Comparison of ENCODE assay signal across 26 mouse cellular contexts in genomic region chr9:106663200-106663599, GRCm38 (mm10). TPM values are rescaled to one million over a fixed set of nuclear protein-coding genes. Genes with fewer than 3 reads are reported as not detected.
A peak's percentile ranks its signal among the peaks of the same experiment; 100 is the strongest.
DNase-seq lines count a peak whose midpoint lies in the region; ATAC-seq and TF ChIP-seq lines count a peak whose summit lies in the region.
"Had no signal": no experiment of that assay in that cellular context is flagged by ENCODE, and none has a peak within 500 bp of the region (broad histone marks: within the 10 kb centered on the region; RNA-seq: fewer than 3 reads in every experiment).

No protein-coding gene starts in this region.

- H3K9me3 ChIP-seq in heart, embryonic 11.5 days (replicated peaks; ENCODE audit: control insufficient read depth, low read length), result no peaks in the 10 kb centered on the region; the same call in 1 of the 2 replicates
- H3K9me3 ChIP-seq in heart, embryonic 15.5 days (replicated peaks), result no peaks in the 10 kb centered on the region
- H3K9me3 ChIP-seq: embryonic facial prominence, embryonic 13.5 days; hindbrain, embryonic 10.5 days; intestine, embryonic 15.5 days had no signal

- H3K4me2 ChIP-seq in heart, embryonic 11.5 days, result peak overlapping the region; percentile 29
- no peak overlapping the region for H3K4me2 ChIP-seq in heart, embryonic 15.5 days
- H3K4me2 ChIP-seq: embryonic facial prominence, embryonic 13.5 days; hindbrain, embryonic 14.5 days; intestine, embryonic 15.5 days had no signal

- no peak overlapping the region for H3K4me3 ChIP-seq in heart, embryonic 11.5 days (ENCODE audit: low read depth, low read length)
- no peak overlapping the region for H3K4me3 ChIP-seq in heart, embryonic 15.5 days
- H3K4me3 ChIP-seq in layer of hippocampus, adult 2 months, result no peak overlapping the region
- H3K4me3 ChIP-seq: embryonic facial prominence, embryonic 13.5 days; gastrocnemius, adult 2 months; hindbrain, embryonic 10.5 days; intestine, embryonic 15.5 days had no signal

- H3K4me1 ChIP-seq in heart, embryonic 11.5 days (ENCODE audit: control insufficient read depth, insufficient read depth, low read length), result 0 out of 2 replicates have a peak, but pooled peaks cover 18% of the 10 kb centered on the region
- H3K4me1 ChIP-seq in heart, embryonic 15.5 days (replicated peaks), result peaks cover 23% of the 10 kb centered on the region
- H3K4me1 ChIP-seq: embryonic facial prominence, embryonic 13.5 days; intestine, embryonic 15.5 days had no signal

- no peak for TF ChIP-seq POLR2A in brain, embryonic 14.5 days (IDR thresholded peaks at IDR 0.05; ENCODE audit: borderline replicate concordance, extremely low read depth, insufficient read depth, insufficient read length, poor library complexity, severe bottlenecking)

- no peak for DNase-seq in heart, postnatal 25 days (ENCODE audit: low spot score)
- no peak for DNase-seq in heart, postnatal 14 days
- DNase-seq in layer of hippocampus, adult 2 months (ENCODE audit: low spot score in 2 of 2), result no peak
- no peak for DNase-seq in layer of hippocampus, postnatal 10 days (ENCODE audit: low spot score in 2 of 2)
- peak; percentile 15 for DNase-seq in brain, embryonic 14.5 days (ENCODE audit: low read depth)
- DNase-seq in MN1 (ENCODE audit: low spot score), result no peak
- DNase-seq: adrenal gland, postnatal 14 days; cerebellum, adult 18-20 months; cerebellum, adult 9-11 months; cerebellum, postnatal 36 days; gastrocnemius, adult 2 months; gastrocnemius, postnatal 25 days; kidney, adult 18-20 months had no signal

- no peaks in the 10 kb centered on the region for H3K27me3 ChIP-seq in heart, embryonic 11.5 days (ENCODE audit: control insufficient read depth, insufficient read depth, low read length)
- no peaks in the 10 kb centered on the region for H3K27me3 ChIP-seq in heart, embryonic 15.5 days
- H3K27me3 ChIP-seq: embryonic facial prominence, embryonic 13.5 days; intestine, embryonic 15.5 days; Patski had no signal

- H3K9ac ChIP-seq in heart, embryonic 11.5 days (ENCODE audit: low read depth, low read length), result no peak overlapping the region
- H3K9ac ChIP-seq in heart, embryonic 15.5 days, result no peak overlapping the region
- H3K9ac ChIP-seq: embryonic facial prominence, embryonic 13.5 days; hindbrain, embryonic 14.5 days; intestine, embryonic 15.5 days had no signal

- H3K36me3 ChIP-seq in heart, embryonic 11.5 days (ENCODE audit: control insufficient read depth, insufficient read depth, low read length), result peaks cover 28% of the 10 kb centered on the region
- H3K36me3 ChIP-seq in heart, embryonic 15.5 days, result peaks cover 35% of the 10 kb centered on the region

- H3K27ac ChIP-seq in heart, embryonic 11.5 days (ENCODE audit: low read depth, low read length), result no peak overlapping the region
- H3K27ac ChIP-seq in heart, embryonic 15.5 days, result 0 out of 2 replicates have a peak overlapping the region, but pooled peaks have one; percentile 16
- H3K27ac ChIP-seq in layer of hippocampus, adult 2 months, result peak overlapping the region; percentile 89; the same call in 1 of the 2 replicates
- H3K27ac ChIP-seq: embryonic facial prominence, embryonic 13.5 days; gastrocnemius, adult 2 months; hindbrain, embryonic 10.5 days; intestine, embryonic 15.5 days had no signal

- TF ChIP-seq CTCF in layer of hippocampus, adult 2 months (conservative IDR thresholded peaks at IDR 0.05), result no peak
- no peak for TF ChIP-seq CTCF in brain, embryonic 14.5 days (IDR thresholded peaks at IDR 0.05; ENCODE audit: borderline replicate concordance, extremely low read depth, insufficient read depth, insufficient read length)

- 41% methylated on average over 6 of the region's 6 CpGs for WGBS in heart, embryonic 11.5 days (ENCODE audit: insufficient replicate concordance)
- WGBS in heart, embryonic 15.5 days, result 47% methylated on average over 6 of the region's 6 CpGs

- no peak for ATAC-seq in heart, embryonic 11.5 days (replicated peaks; ENCODE audit: insufficient number of reproducible peaks, low FRiP score, low TSS enrichment)
- peak; percentile 45; the same call in 1 of the 2 replicates for ATAC-seq in heart, embryonic 15.5 days (replicated peaks; ENCODE audit: insufficient number of reproducible peaks, insufficient read depth, low FRiP score, low read depth)
- ATAC-seq: activated CD4-positive, CD25-positive, alpha-beta regulatory T cell, adult 4 months; forebrain, embryonic 14.5 days; intestine, embryonic 15.5 days; Patski had no signal

- intact Hi-C loops in heart, postnatal 25 days (cut with DNase I), result no loop called here
- intact Hi-C loops in heart, postnatal 14 days (cut with DNase I), result no loop called here

RNA-seq across cellular contexts. Expression of gene Grm2, which starts 7.3 kb away (rescaled TPM):
- polyA plus RNA-seq in heart, embryonic 11.5 days (2014; fragmentation: Nextera tagmentation; extraction: Ambion mirVana), result 0.18 TPM in 1 of 2 replicates, not detected in the other
- total RNA-seq in heart, postnatal 25 days (2021), result not detected
- not detected in 2 replicates for polyA plus RNA-seq in heart, embryonic 15.5 days (2015; fragmentation: Nextera tagmentation; extraction: Ambion mirVana)
- total RNA-seq in heart, postnatal 14 days (2021), result not detected
- total RNA-seq in layer of hippocampus, adult 2 months (2021), result 10 to 100 TPM; 76.8 to 82.2 TPM
- 10 to 100 TPM; 37.1 to 38.3 TPM for total RNA-seq in layer of hippocampus, postnatal 10 days (2021)
- polyA plus RNA-seq in brain, embryonic 14.5 days (2012; rRNA removed), result 11.8 and 13.3 TPM in 2 replicates
- total RNA-seq: adrenal gland, adult 18-20 months; adrenal gland, postnatal 14 days; gastrocnemius, adult 2 months; gastrocnemius, postnatal 25 days; granulocyte monocyte progenitor cell, adult 5-6 weeks; MEL had no signal
- polyA plus RNA-seq: C2C12; intestine, embryonic 15.5 days; Patski had no signal

RNA-seq across cellular contexts. Expression of gene Tex264, which starts 22.5 kb away (rescaled TPM):
- polyA plus RNA-seq in heart, embryonic 11.5 days (2014; fragmentation: Nextera tagmentation; extraction: Ambion mirVana), result 34.7 and 36.8 TPM in 2 replicates
- 10 to 100 TPM; 41.7 to 44.0 TPM for total RNA-seq in heart, postnatal 25 days (2021)
- polyA plus RNA-seq in heart, embryonic 15.5 days (2015; fragmentation: Nextera tagmentation; extraction: Ambion mirVana), result 40.1 and 48.8 TPM in 2 replicates
- 10 to 100 TPM; 35.1 to 39.4 TPM for total RNA-seq in heart, postnatal 14 days (2021)
- 10 to 100 TPM; 85.0 to 99.3 TPM for total RNA-seq in layer of hippocampus, adult 2 months (2021)
- total RNA-seq in layer of hippocampus, postnatal 10 days (2021), result 10 to 100 TPM; 85.3 to 91.6 TPM
- 50.2 and 53.1 TPM in 2 replicates for polyA plus RNA-seq in brain, embryonic 14.5 days (2012; rRNA removed)

RNA-seq across cellular contexts. Expression of gene Iqcf6, which starts 36.8 kb away (rescaled TPM):
- polyA plus RNA-seq in heart, embryonic 11.5 days (2014; fragmentation: Nextera tagmentation; extraction: Ambion mirVana), result not detected in 2 replicates
- not detected for total RNA-seq in heart, postnatal 25 days (2021)
- not detected in 2 replicates for polyA plus RNA-seq in heart, embryonic 15.5 days (2015; fragmentation: Nextera tagmentation; extraction: Ambion mirVana)
- total RNA-seq in heart, postnatal 14 days (2021), result not detected
- total RNA-seq in layer of hippocampus, adult 2 months (2021), result not detected
- not detected for total RNA-seq in layer of hippocampus, postnatal 10 days (2021)
- polyA plus RNA-seq in brain, embryonic 14.5 days (2012; rRNA removed), result not detected in 2 replicates
- total RNA-seq: adrenal gland, adult 18-20 months; adrenal gland, postnatal 14 days; gastrocnemius, adult 2 months; gastrocnemius, postnatal 25 days; granulocyte monocyte progenitor cell, adult 5-6 weeks; MEL had no signal
- polyA plus RNA-seq: activated CD4-positive, CD25-positive, alpha-beta regulatory T cell, adult 4 months; C2C12; embryonic facial prominence, embryonic 13.5 days; forebrain, embryonic 14.5 days; hindbrain, embryonic 10.5 days; hindbrain, embryonic 14.5 days; intestine, embryonic 15.5 days; Patski had no signal

Comparison
In these comparisons a context has a peak if more than half of its experiments do, and no peak if none do; other contexts are left out.
1. RNA of gene Grm2, which starts 7.3 kb away (total RNA-seq): 76.8 to 82.2 TPM in layer of hippocampus, adult 2 months and 37.1 to 38.3 TPM in layer of hippocampus, postnatal 10 days; not detected in heart, postnatal 25 days and not detected in heart, postnatal 14 days; every median in the first group is over 10 times any median in the second.